Mouse (Mus musculus) megakaryocyte, embryonic 14.5 days (primary cell): ENCODE data around the gene Adam21.
"Not testable (repeated sequence)": the region's sequence is repeated elsewhere in the genome, so short reads cannot be mapped to it uniquely, and the experiment has no call there.

Experiments used
- FLI1 ChIP-seq: IDR thresholded peaks from 2 replicates; pipeline ENCODE4 v1.6.1; 2012; ENCODE audit warnings: low read length, inconsistent platforms, mixed read lengths
- GATA1 ChIP-seq: IDR thresholded peaks from 3 replicates; pipeline ENCODE4 v1.6.1; 2012; ENCODE audit warnings: mixed read lengths, low read length, inconsistent platforms, borderline replicate concordance

DNA sequence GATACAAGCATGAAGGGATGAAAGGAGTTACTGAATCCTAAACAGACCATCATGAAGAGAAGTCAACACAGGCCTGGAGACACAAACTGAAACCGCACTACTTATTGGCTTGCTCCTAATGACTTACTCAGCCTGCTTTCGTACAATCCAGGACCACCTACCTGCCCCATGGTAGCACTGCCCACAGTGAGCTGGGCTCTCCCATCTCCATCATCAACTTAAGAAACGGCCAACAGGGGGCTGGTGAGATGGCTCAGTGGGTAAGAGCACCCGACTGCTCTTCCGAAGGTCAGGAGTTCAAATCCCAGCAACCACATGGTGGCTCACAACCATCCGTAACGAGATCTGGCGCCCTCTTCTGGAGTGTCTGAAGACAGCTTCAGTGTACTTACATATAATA, 37.7 kb downstream of the Adam21 start:
- TF ChIP-seq FLI1, GATA1: not testable (repeated sequence)
